In the genomic region with DNA sequence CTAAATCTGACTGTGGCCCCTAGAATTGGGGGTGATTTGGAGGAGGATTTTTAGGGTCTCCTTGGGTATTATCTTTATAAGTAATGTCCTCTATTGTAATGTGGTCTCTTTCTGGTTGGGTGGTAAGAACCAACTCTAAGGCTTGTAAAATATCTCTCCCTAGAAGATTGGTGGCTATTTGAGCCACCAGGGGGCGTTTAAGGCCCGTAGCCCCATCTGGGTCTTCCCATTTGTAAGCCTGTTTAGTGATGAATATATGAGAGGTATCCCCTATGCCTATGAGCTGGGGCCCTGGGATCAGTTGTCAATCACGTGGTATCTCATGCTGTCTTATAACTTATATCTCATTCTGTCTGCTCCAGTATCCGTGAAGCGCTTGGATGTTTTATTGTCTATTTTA, we compare ENCODE assay signal across 11 mouse cellular contexts. TPM values are rescaled to one million over a fixed set of nuclear protein-coding genes. Genes with fewer than 3 reads are reported as not detected.
A peak's percentile ranks its signal among the peaks of the same experiment; 100 is the strongest.
DNase-seq lines count a peak whose midpoint lies in the region; ATAC-seq and TF ChIP-seq lines count a peak whose summit lies in the region.
"Had no signal": no experiment of that assay in that cellular context is flagged by ENCODE, and none has a peak within 500 bp of the region (broad histone marks: within the 10 kb centered on the region; RNA-seq: fewer than 3 reads in every experiment).

No protein-coding gene starts in this region.

- WGBS in kidney, adult 2 months = 81% methylated on average over 5 of the region's 5 CpGs
- 73% methylated on average over 5 of the region's 5 CpGs for WGBS in stomach, postnatal 0 days

- peak; percentile 22 for DNase-seq in kidney, adult 2 months
- DNase-seq in kidney, adult 11 months = no peak
- DNase-seq in kidney, postnatal 14 days = peak; percentile 46
- no peak for DNase-seq in stomach, postnatal 0 days (ENCODE audit: low spot score)
- DNase-seq in frontal cortex, postnatal 36 days (ENCODE audit: low spot score in 2 of 2) = no peak
- DNase-seq in layer of hippocampus, postnatal 14 days (ENCODE audit: low spot score in 2 of 2) = no peak

- ATAC-seq in stomach, postnatal 0 days (ENCODE audit: low FRiP score, low TSS enrichment) = no peak

- peaks cover 11% of the 10 kb centered on the region for H3K9me3 ChIP-seq in ES-Bruce4 (replicated peaks; ENCODE audit: control insufficient read depth, insufficient read depth, low read length, poor library complexity, severe bottlenecking)
- H3K9me3 ChIP-seq in stomach, postnatal 0 days (ENCODE audit: control insufficient read depth, low read length) = no peaks in the 10 kb centered on the region
- H3K9me3 ChIP-seq: hindbrain, embryonic 15.5 days had no signal

- TF ChIP-seq EP300 in ES-Bruce4 (IDR thresholded peaks at IDR 0.05; ENCODE audit: insufficient read depth, low read depth, low read length) = no peak
- no peak for TF ChIP-seq EP300 in stomach, postnatal 0 days (optimal IDR thresholded peaks at IDR 0.05)

- 0 out of 2 replicates have a peak, but pooled peaks cover 4% of the 10 kb centered on the region for H3K4me1 ChIP-seq in kidney, adult 2 months (ENCODE audit: control insufficient read depth, insufficient read depth, low read length)
- no peaks in the 10 kb centered on the region for H3K4me1 ChIP-seq in ES-Bruce4 (ENCODE audit: control insufficient read depth, insufficient read depth, low read length)
- no peaks in the 10 kb centered on the region for H3K4me1 ChIP-seq in bone marrow macrophage, adult 2 months (ENCODE audit: control insufficient read depth, insufficient read depth, low read length)
- no peaks in the 10 kb centered on the region for H3K4me1 ChIP-seq in stomach, postnatal 0 days (replicated peaks; ENCODE audit: control insufficient read depth, insufficient read depth)
- H3K4me1 ChIP-seq: hindbrain, embryonic 15.5 days; megakaryocyte, embryonic 14.5 days had no signal

- H3K27me3 ChIP-seq in kidney, adult 2 months (replicated peaks; ENCODE audit: control insufficient read depth, insufficient read depth, low read length) = no peaks in the 10 kb centered on the region
- no peaks in the 10 kb centered on the region for H3K27me3 ChIP-seq in ES-Bruce4 (ENCODE audit: control insufficient read depth, insufficient read depth, low read length, poor library complexity, severe bottlenecking)
- no peaks in the 10 kb centered on the region for H3K27me3 ChIP-seq in stomach, postnatal 0 days (ENCODE audit: control insufficient read depth, insufficient read depth, low read length)
- H3K27me3 ChIP-seq: hindbrain, embryonic 15.5 days; megakaryocyte, embryonic 14.5 days had no signal

- H3K9ac ChIP-seq in ES-Bruce4 (ENCODE audit: low read depth, poor library complexity, severe bottlenecking) = no peak overlapping the region
- no peak overlapping the region for H3K9ac ChIP-seq in stomach, postnatal 0 days (ENCODE audit: low read length)
- H3K9ac ChIP-seq: hindbrain, embryonic 15.5 days had no signal

- H3K36me3 ChIP-seq in kidney, adult 2 months (ENCODE audit: control insufficient read depth, insufficient read depth, low read length) = no peaks in the 10 kb centered on the region
- H3K36me3 ChIP-seq in ES-Bruce4 (ENCODE audit: control insufficient read depth, insufficient read depth, low read length, poor library complexity, severe bottlenecking) = no peaks in the 10 kb centered on the region
- no peaks in the 10 kb centered on the region for H3K36me3 ChIP-seq in stomach, postnatal 0 days (ENCODE audit: control insufficient read depth, insufficient read depth, low read length)
- H3K36me3 ChIP-seq: hindbrain, embryonic 15.5 days had no signal

- TF ChIP-seq POLR2A in kidney, adult 2 months (IDR thresholded peaks at IDR 0.05; ENCODE audit: low read depth, low read length) = no peak
- no peak for TF ChIP-seq POLR2A in ES-Bruce4 (IDR thresholded peaks at IDR 0.05; ENCODE audit: insufficient read depth, low read length)
- no peak for TF ChIP-seq POLR2A in bone marrow macrophage, adult 2 months (IDR thresholded peaks at IDR 0.05; ENCODE audit: borderline replicate concordance, low read depth, low read length)

- TF ChIP-seq CTCF in kidney, adult 2 months (conservative IDR thresholded peaks at IDR 0.05; ENCODE audit: insufficient read depth, insufficient read length, low read depth, low read length) = peak; percentile 38; the same call in 1 of the 2 replicates
- peak; percentile 2 for TF ChIP-seq CTCF in ES-Bruce4 (IDR thresholded peaks at IDR 0.05; ENCODE audit: low read depth, low read length)
- TF ChIP-seq CTCF in bone marrow macrophage, adult 2 months (IDR thresholded peaks at IDR 0.05; ENCODE audit: low read depth, low read length) = 0 out of 2 replicates have a peak, but pooled peaks have one; percentile 31
- peak; percentile 66 for TF ChIP-seq CTCF in stomach, postnatal 0 days (IDR thresholded peaks at IDR 0.05; ENCODE audit: low read depth)

- H3K4me3 ChIP-seq in kidney, adult 2 months (ENCODE audit: insufficient read depth, low read depth, low read length) = no peak overlapping the region
- H3K4me3 ChIP-seq in ES-Bruce4 (ENCODE audit: low read depth, low read length) = no peak overlapping the region
- H3K4me3 ChIP-seq in bone marrow macrophage, adult 2 months (ENCODE audit: insufficient read depth, low read length) = no peak overlapping the region
- no peak overlapping the region for H3K4me3 ChIP-seq in stomach, postnatal 0 days (ENCODE audit: low read depth, low read length)
- H3K4me3 ChIP-seq: hindbrain, embryonic 15.5 days; megakaryocyte, embryonic 14.5 days had no signal

- no peak overlapping the region for H3K27ac ChIP-seq in kidney, adult 2 months (ENCODE audit: insufficient read depth, low read depth, low read length)
- H3K27ac ChIP-seq in ES-Bruce4 (ENCODE audit: insufficient read depth, low read length) = no peak overlapping the region
- H3K27ac ChIP-seq in bone marrow macrophage, adult 2 months (ENCODE audit: insufficient read depth, low read depth, low read length) = no peak overlapping the region
- H3K27ac ChIP-seq in stomach, postnatal 0 days (replicated peaks) = no peak overlapping the region
- H3K27ac ChIP-seq: hindbrain, embryonic 15.5 days had no signal

- H3K4me2 ChIP-seq in stomach, postnatal 0 days (replicated peaks; ENCODE audit: low read depth) = no peak overlapping the region
- H3K4me2 ChIP-seq: hindbrain, embryonic 15.5 days had no signal

RNA-seq across cellular contexts. Expression of a gene that starts 3.6 kb away (rescaled TPM):
- polyA plus RNA-seq in kidney, adult 2 months (2012; rRNA removed) = 0.45 and 1.4 TPM in 2 replicates
- polyA plus RNA-seq in ES-Bruce4 (2011; ENCODE audit: insufficient read depth, insufficient read length, low read depth, missing spikeins) = 10.2 and 17.2 TPM in 2 replicates
- polyA plus RNA-seq in bone marrow macrophage, adult 2 months (2012; ENCODE audit: insufficient read depth, insufficient read length, missing spikeins) = 101 and 108 TPM in 2 replicates
- 8.2 TPM in 2 replicates for polyA plus RNA-seq in stomach, postnatal 0 days (2015; fragmentation: Nextera tagmentation; extraction: Ambion mirVana)
- 1 to 10 TPM; 1.6 to 2.2 TPM for total RNA-seq in layer of hippocampus, postnatal 14 days (2021)

RNA-seq across cellular contexts. Expression of a gene that starts 47.9 kb away (rescaled TPM):
- 10.6 and 11.3 TPM in 2 replicates for polyA plus RNA-seq in kidney, adult 2 months (2012; rRNA removed)
- polyA plus RNA-seq in ES-Bruce4 (2011; ENCODE audit: insufficient read depth, insufficient read length, low read depth, missing spikeins) = 4.0 and 5.1 TPM in 2 replicates
- 18.5 and 19.3 TPM in 2 replicates for polyA plus RNA-seq in bone marrow macrophage, adult 2 months (2012; ENCODE audit: insufficient read depth, insufficient read length, missing spikeins)
- 6.2 and 7.1 TPM in 2 replicates for polyA plus RNA-seq in stomach, postnatal 0 days (2015; fragmentation: Nextera tagmentation; extraction: Ambion mirVana)
- 10 to 100 TPM; 37.0 to 41.8 TPM for total RNA-seq in layer of hippocampus, postnatal 14 days (2021)

RNA-seq across cellular contexts. Expression of a gene that starts 50.6 kb away (rescaled TPM):
- polyA plus RNA-seq in kidney, adult 2 months (2012; rRNA removed) = 2.0 and 2.5 TPM in 2 replicates
- not detected in 2 replicates for polyA plus RNA-seq in ES-Bruce4 (2011; ENCODE audit: insufficient read depth, insufficient read length, low read depth, missing spikeins)
- not detected in 2 replicates for polyA plus RNA-seq in bone marrow macrophage, adult 2 months (2012; ENCODE audit: insufficient read depth, insufficient read length, missing spikeins)
- 1.2 and 1.5 TPM in 2 replicates for polyA plus RNA-seq in stomach, postnatal 0 days (2015; fragmentation: Nextera tagmentation; extraction: Ambion mirVana)
- total RNA-seq in layer of hippocampus, postnatal 14 days (2021) = under 1 TPM; 0.14 to 0.33 TPM
- polyA plus RNA-seq: testis, adult 2 months had no signal

Comparison
In these comparisons a context has a peak if more than half of its experiments do, and no peak if none do; other contexts are left out.
1. DNase-seq: peak in kidney, adult 2 months (single experiment) and kidney, postnatal 14 days (single experiment); none in kidney, adult 11 months (single experiment), stomach, postnatal 0 days (single experiment), frontal cortex, postnatal 36 days (0 of 2) and layer of hippocampus, postnatal 14 days (0 of 2).
2. CTCF ChIP-seq: peak in every context shown above with its lines; median percentile 66 in stomach, postnatal 0 days; 38 in kidney, adult 2 months; 31 in bone marrow macrophage, adult 2 months; 2 in ES-Bruce4.